Mouse (Mus musculus) right cerebral cortex, postnatal 25 days (tissue): ENCODE results near the gene Gm43638.
"Not testable (repeated sequence)": the region's sequence is repeated elsewhere in the genome, so short reads cannot be mapped to it uniquely, and the experiment has no call there.

ENCODE experiments used
- DNase-seq: peaks from one replicate; pipeline ENCODE4 v3.0.0; 2022

Gene Gm43638

DNA sequence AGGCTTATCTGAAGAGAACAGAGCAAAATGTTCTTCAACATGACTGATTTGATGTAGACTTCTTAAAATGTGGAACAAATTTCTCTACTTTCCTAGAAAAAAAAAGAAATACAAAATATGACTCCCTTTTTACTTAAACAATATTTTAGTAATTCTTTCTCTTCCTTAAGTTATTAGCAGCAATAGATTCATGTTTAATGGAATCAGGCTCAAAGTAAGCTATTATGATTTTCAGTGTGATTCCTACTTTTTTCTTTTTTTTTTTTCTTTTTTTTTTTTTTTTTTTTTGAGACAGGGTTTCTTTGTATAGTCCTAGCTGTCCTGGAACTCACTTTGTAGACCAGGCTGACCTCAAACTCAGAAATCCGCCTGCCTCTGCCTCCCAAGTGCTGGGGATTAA is at the start of gene Gm43638:
TSS of gene Gm43638 (minus strand) at position 101 of the 400 bp plus-strand sequence.
- DNase-seq, result not testable (repeated sequence)

DNA sequence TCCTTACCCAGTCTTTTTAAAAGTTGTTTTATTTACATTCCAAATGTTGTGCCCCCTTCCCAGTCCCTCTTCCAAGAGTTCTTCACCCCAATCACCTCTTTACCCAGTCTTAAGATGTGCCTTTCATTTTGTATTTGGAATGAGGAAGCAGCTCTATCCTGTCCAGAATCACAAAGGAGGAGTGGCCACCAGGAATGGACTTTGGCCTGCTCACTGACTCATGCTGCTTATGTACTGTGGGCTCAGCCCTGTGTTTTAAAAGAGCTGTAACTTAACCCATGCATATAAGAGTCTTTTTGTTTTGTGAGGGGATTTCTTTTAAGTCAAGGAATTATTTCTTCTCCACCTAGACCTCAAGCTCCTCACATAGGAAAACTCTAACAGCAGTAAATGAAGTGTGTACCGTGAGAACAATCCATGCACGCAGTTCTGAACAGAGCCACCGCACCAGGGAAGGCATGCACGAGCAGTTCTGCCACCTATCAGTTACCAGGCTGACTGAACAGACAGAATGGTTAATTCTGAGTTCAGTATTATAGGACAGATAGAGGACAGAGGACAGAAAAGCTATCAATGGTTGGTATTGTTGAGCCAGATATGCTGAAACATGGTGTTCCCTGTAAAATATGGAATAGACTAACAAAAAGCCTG is 49.5 kb upstream of the Gm43638 start:
- DNase-seq, result no peak

DNA sequence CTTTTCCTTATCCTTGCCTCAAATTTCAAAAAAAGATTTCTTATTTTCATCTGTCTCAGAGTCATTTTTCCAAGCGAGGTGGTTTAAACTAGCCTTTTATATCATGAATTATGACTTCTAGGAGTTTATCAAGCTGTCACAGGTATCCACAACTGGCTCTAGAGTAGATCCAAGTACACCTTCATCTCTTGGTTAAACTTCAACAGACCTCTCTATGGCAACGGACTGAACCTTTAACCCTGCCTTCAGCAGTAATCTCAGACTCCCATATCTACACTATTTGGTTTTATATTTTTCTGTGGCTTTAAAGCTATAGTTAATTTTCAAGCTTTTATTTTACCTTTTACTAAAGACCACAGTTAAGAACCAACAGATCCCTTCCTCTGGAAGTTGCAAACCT is 45.7 kb upstream of the Gm43638 start:
- no peak for DNase-seq

DNA sequence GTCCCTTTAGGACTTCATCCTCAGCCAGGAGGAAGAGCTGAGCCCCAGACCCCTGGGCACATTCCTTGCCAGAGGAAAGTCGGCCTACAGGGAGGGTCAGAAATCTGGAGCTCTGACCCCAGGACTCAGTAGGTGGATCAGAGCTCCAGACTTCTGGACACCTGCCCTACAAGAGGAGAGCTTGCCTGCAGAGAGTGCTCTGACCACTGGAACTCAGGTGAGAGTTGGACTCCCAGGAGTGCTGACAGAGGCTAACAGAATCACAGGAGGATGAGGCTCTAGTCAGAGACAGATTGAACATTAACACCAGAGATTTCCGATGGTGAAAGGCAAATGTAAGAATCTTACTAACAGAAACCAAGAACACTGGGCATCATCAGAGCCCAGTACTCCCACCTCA is 37.0 kb upstream of the Gm43638 start:
- not testable (repeated sequence) for DNase-seq

DNA sequence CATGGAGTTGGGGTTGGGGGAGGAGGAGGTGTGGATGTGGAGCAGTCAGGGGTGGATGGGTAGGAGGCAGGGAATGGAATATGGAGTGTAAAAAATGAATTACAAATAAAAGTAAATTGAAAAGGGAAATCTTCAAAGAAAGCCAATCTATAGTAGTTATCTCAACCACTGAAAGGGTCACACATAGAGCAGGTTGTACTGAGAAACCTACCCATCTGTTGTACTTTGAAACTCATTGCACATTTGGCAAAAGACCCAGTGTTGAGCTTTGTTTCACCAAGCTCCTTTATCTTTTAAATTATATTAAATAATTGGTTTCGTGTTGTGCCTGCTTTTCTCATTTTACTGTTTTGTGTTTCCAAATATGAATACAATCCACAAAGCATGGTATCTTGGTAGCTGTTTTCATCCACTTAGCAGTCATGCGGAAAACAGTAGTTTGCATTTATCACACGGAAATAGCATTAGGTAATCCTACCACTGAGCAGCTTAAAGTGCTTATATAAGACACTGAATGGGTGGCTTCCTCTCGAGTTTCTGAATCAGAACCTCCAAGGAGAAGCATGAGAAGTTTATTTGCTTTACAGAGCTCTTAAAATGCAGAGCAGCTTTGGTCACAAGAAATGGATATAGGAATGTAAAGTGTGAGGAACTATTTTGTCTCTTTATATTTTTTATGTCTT is 19.3 kb upstream of the Gm43638 start:
- DNase-seq, result no peak

DNA sequence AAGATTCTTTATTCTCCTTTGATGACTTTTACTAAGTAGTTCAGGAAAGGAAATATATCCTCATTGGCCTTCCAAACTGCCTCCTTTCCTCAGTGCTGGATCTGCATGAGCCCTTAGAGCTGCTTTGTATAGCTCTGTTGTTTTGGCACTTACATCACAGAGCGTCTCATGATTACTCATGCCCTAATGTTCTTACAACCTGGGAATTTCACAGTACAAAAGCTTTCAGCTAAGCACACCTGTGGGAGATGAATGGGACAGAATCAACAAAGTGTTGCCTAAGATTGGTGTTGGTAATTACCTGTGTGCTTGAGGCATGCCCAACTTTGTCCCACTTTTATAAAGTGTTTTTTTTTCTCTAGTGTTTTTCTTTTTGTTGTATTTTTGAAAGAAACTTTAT is 16.1 kb upstream of the Gm43638 start:
- DNase-seq, result no peak

DNA sequence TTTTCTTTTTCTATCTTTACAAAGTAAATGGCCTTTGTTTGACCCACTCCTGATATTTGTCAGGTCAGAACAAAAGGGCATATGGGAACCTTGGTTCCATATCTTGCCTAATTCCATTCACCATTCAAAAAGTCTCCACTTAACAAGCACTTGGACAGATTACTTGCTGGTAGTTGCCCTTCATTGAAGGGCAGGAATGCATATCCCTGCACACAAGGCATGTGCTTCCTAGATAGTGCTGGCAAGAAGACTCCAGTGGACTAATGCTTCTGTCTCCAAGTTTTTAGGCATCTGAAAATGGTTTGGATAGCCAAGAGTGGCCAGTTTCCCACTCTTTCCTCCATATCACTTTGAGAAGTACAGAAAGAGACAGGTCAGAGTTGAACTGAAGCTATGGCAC is 12.7 kb upstream of the Gm43638 start:
- no peak for DNase-seq

DNA sequence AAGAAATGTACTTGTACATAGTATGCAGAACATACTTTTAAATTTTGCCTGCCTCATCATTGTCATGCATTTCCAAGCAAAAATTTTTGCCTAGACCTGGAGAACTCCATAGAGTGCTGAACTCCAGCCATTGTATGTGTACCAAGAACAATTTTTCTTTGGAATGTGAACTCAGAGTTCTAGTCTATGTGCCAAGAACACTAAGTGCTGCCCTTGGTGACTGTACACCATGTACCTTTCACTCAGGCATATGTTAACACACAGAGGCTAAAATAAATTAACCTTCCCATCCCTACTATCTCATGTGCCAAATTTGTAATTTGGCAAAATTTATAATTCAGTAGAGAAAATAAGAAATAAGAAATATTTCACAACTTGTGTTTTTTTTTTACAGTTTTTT is 12.3 kb upstream of the Gm43638 start:
- no peak for DNase-seq

DNA sequence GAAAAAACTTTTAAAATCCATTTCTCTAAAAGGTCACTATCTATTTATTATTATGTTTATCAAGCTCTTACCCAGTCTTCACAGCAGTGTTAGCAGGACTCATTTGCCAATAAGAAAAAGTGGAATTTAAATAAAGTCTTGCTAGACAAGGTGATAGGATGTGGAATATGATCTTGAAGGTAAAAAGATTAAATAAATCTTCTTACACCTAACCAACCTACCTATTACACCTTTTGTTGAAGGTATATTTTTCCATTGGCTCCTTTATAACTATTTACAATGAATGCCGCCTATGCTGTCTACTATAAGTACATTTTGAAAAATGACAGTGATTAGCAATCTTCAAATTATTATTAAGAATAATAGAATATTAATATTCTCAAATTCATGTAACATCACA is 4.2 kb upstream of the Gm43638 start, which contains the start of gene Ugt2a1:
TSS of gene Ugt2a1 (minus strand) at position 101 of the 400 bp plus-strand sequence.
- DNase-seq, result no peak

DNA sequence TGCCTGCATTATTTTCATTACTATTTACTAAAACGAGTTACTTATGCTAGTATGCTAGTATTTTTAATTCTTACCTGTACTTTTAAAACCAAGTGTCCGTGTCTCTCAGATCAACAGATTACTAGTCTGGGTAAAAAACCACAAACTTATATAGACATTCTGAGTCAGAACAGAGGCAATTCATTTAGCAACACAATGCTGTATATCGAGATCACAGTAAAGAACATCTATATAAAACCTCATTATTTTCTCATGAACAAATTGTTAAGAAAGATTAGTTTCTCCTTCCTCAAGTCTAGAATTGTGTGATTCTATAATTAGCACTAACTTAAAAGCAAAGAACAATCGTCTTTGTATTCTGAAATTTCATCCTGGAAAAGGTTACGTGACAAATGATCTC is 4.4 kb downstream of the Gm43638 start, which contains the start of gene Ugt2a2:
TSS of gene Ugt2a2 (minus strand) at position 101 of the 400 bp plus-strand sequence.
- DNase-seq, result no peak

DNA sequence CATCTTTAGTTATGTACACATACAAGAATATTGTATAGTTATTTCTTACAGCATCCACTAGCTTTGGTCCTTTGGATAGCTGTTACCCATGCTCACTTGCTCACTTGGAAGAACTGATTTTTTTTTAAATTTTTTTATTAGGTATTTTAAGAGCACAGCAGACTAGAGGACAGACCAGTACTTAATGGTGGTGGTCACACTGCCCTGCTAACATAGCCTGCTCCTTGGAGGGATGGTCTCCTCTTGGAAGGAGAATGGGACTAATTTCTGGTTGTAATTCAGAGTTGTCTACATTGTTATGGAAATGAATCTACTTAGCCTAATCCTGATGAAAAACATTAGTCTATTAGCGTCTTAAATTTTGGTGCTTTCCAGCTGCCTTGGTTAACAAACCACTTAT is 27.8 kb downstream of the Gm43638 start:
- no peak for DNase-seq

DNA sequence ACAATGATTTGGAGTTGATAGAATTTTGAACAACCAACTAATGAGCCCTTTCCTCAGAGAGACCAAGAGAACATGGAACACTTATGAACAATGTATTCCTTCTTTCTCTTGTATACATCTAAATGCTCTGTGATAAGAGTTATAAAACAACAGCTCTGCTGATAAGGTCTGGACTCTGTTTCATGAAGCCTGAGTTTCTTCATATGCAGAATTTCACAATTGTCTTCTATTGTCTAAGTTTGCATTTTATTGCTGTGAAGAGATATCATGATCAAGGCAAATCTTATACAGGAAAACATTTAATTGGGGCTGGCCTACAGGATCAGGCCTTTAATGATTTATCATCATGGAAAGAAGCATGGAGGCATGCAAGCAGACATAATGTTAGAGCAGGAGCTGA is 28.9 kb downstream of the Gm43638 start:
- DNase-seq, result no peak

DNA sequence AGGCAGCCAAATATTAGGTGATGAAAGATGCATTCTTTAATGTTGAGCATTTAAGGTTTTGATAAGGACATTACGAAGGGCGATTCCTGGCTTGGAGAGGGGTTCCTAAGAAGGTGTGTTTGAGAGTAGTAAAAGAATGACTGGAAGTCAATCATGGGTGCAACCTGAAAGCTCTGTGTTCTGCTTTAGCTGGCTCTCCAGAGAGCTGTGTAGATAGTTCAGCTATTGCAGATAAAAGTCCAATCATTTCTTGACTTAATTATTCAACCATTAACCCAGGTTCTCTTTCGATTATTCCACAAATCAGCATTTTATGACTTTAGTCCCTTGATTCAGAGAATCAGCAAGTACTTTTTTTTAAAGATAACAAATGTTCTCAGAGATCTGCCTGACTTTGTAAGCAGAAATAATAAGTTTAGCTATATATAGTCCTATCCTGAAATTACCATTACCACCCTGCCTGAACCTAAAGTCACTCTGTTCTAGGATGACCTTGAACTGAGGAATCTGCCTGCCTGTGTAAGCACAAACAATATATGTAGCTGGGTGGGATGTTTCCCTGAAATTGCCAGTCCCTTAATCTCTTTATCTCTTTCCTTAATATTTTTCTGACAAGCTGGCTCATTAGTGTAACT is 30.3 kb downstream of the Gm43638 start:
- DNase-seq, result no peak

DNA sequence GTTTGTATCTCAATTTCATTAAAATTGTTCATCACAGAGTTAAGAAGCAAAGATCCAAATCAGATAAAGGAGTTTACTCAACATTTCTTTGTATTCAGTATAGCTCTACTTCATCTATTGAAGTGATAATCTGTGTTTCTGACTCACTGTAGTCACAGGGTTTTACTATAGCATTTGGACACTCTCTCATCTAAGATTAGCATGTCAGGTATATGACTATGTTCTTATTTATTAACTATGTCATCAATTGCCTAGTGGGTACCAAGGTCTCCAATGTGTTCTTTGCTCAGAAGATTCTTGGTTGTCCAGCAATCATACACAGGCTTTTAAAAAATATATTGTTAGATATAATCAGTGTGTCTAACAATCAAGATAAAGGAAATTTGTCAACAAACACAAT is 31.1 kb downstream of the Gm43638 start:
- DNase-seq, result no peak

DNA sequence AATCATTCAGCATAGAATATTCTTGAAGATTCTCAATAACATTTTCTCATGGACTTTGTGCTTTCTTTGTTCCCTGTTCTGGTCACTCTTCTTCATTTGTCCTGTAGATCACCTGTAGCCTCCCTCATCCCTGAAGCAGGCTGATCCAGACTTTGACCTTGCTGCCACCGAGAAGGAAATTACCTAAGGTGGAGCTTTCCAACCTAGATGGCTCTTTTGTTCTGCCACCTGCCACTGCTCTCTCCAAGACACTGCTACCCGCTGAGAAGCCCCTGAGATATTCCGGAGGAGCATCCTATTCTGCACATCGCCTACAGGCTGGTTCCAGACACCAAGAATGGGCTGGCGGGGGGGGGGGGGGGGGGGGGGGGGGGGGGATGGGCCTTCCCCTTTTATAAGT is 34.1 kb downstream of the Gm43638 start:
- not testable (repeated sequence) for DNase-seq

DNA sequence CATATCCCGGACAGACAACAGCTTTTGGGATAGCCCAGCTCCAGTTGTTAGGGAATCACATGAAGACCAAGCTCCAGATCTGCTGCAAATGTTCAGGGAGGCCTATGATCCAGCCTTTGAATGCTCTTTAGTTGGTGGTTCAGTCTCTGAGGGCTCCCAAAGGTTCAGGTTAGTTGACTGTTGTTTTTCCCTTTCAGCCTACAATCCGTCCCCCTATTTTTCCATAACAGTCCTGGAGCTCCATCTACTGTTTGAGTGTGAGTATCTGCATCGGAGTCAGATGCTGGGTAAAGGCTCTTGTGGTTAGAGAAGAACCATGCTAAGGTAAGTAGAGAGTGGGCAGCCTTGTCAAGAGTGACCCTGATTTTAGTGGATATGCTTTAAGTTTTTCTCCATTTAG is 50.3 kb downstream of the Gm43638 start:
- DNase-seq, result no peak

DNA sequence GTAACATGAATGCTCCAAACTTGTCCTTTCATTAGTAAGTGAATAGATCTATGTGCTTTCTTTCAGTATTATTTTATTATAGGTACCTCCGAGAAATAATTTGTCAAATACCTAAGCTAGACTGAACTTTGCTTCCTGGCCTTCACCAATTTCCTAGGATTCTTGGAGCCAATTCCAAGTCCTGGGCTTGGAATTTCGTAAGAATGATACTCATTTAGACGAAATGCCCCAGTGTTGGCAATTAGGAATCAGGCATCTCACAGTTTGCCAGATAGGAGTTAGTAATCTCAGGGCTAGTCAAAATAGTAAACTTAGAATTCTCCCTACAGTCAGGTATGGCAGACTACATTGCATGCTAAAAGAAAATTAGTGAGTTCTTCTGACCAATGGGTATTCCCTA is 60.9 kb downstream of the Gm43638 start:
- no peak for DNase-seq

DNA sequence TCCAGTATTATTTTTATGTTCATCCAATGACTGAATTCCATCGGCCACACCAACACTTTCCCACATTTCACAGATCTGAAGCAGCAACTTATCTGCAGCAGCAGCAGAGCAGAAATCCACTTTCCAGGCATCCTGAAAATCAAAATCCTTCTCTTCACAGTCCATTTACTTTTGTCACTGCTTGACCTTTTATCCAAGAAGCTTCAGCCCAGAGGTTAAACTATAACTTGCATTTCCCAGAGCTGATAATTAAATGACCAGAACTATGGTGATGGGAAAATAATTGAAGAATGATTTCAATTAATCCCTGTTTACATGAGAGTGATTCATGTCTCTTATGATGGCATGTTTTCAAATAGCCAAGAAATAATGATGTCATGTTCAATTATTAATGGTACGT is 62.6 kb downstream of the Gm43638 start, which contains the start of gene Ugt2b38:
TSS of gene Ugt2b38 (minus strand) at position 163 of the 400 bp plus-strand sequence.
- not testable (repeated sequence) for DNase-seq
